Mouse (Mus musculus): ENCODE data around the gene Hmcn2.

Gene Hmcn2

GRCm38 (mm10) chr2:31314007-31314465, at the start of gene Hmcn2:
Gene Hmcn2 (plus strand): TSS chr2:31314415.
- no peak for DNase-seq (ENCODE audit: low spot score)

GRCm38 (mm10) chr2:31267447-31267846, 46.8 kb upstream of the Hmcn2 start:
- no peak for DNase-seq (ENCODE audit: low spot score)

- no peak for DNase-seq (ENCODE audit: low spot score)
These were observed 45.6 kb upstream of the Hmcn2 start for GRCm38 (mm10) chr2:31268631-31269030.

GRCm38 (mm10) chr2:31269188-31269587, 45.0 kb upstream of the Hmcn2 start:
- no peak for DNase-seq (ENCODE audit: low spot score)

- no peak for DNase-seq (ENCODE audit: low spot score)
These were observed 44.4 kb upstream of the Hmcn2 start for GRCm38 (mm10) chr2:31269847-31270246.

- no peak for DNase-seq (ENCODE audit: low spot score)
These were observed 43.7 kb upstream of the Hmcn2 start for GRCm38 (mm10) chr2:31270470-31270869.

- DNase-seq (ENCODE audit: low spot score), result no peak
These were observed 43.1 kb upstream of the Hmcn2 start for GRCm38 (mm10) chr2:31271071-31271470.

- no peak for DNase-seq (ENCODE audit: low spot score)
These were observed 39.2 kb upstream of the Hmcn2 start for GRCm38 (mm10) chr2:31274993-31275392.

- DNase-seq (ENCODE audit: low spot score), result no peak
These were observed 36.4 kb upstream of the Hmcn2 start for GRCm38 (mm10) chr2:31277810-31278209.

GRCm38 (mm10) chr2:31278483-31278882, 35.7 kb upstream of the Hmcn2 start:
- DNase-seq (ENCODE audit: low spot score), result no peak

GRCm38 (mm10) chr2:31281138-31281537, 33.1 kb upstream of the Hmcn2 start:
- DNase-seq (ENCODE audit: low spot score), result no peak

GRCm38 (mm10) chr2:31282266-31282665, 31.9 kb upstream of the Hmcn2 start:
- DNase-seq (ENCODE audit: low spot score), result no peak

GRCm38 (mm10) chr2:31282880-31283279, 31.3 kb upstream of the Hmcn2 start:
- no peak for DNase-seq (ENCODE audit: low spot score)

- no peak for DNase-seq (ENCODE audit: low spot score)
These were observed 29.7 kb upstream of the Hmcn2 start for GRCm38 (mm10) chr2:31284531-31284930.

- DNase-seq (ENCODE audit: low spot score), result peak; percentile 52
These were observed 22.8 kb upstream of the Hmcn2 start for GRCm38 (mm10) chr2:31291421-31291820.

- DNase-seq (ENCODE audit: low spot score), result peak; percentile 69
These were observed 19.2 kb upstream of the Hmcn2 start for GRCm38 (mm10) chr2:31294985-31295384.

- no peak for DNase-seq (ENCODE audit: low spot score)
These were observed 17.8 kb upstream of the Hmcn2 start for GRCm38 (mm10) chr2:31296395-31296794.

- peak; percentile 37 for DNase-seq (ENCODE audit: low spot score)
These were observed 16.5 kb upstream of the Hmcn2 start for GRCm38 (mm10) chr2:31297602-31298268.

GRCm38 (mm10) chr2:31298814-31299213, 15.4 kb upstream of the Hmcn2 start:
- DNase-seq (ENCODE audit: low spot score), result no peak

GRCm38 (mm10) chr2:31299266-31299665, 14.9 kb upstream of the Hmcn2 start:
- no peak for DNase-seq (ENCODE audit: low spot score)

GRCm38 (mm10) chr2:31299996-31300395, 14.2 kb upstream of the Hmcn2 start:
- DNase-seq (ENCODE audit: low spot score), result no peak

- DNase-seq (ENCODE audit: low spot score), result no peak
These were observed 11.0 kb upstream of the Hmcn2 start for GRCm38 (mm10) chr2:31303177-31303576.

- no peak for DNase-seq (ENCODE audit: low spot score)
These were observed 10.0 kb upstream of the Hmcn2 start for GRCm38 (mm10) chr2:31304191-31304590.
